ENCODE assay signal across 27 mouse cellular contexts in genomic region chr12:40844324-40844723, GRCm38 (mm10).
A peak's percentile ranks its signal among the peaks of the same experiment; 100 is the strongest.
DNase-seq lines count a peak whose midpoint lies in the region; ATAC-seq and TF ChIP-seq lines count a peak whose summit lies in the region.
"Had no signal": no experiment of that assay in that cellular context is flagged by ENCODE, and none has a peak within 500 bp of the region (broad histone marks: within the 10 kb centered on the region; RNA-seq: fewer than 3 reads in every experiment).

No protein-coding gene starts in this region.

- no peaks in the 10 kb centered on the region for H3K36me3 ChIP-seq in heart, embryonic 11.5 days (ENCODE audit: control insufficient read depth, insufficient read depth, low read length)
- no peaks in the 10 kb centered on the region for H3K36me3 ChIP-seq in liver, embryonic 11.5 days (ENCODE audit: control insufficient read depth, insufficient read depth, low read length)
- no peaks in the 10 kb centered on the region for H3K36me3 ChIP-seq in liver, postnatal 0 days (replicated peaks; ENCODE audit: insufficient read depth, low read length)
- peaks cover 4% of the 10 kb centered on the region; the same call in 1 of the 2 replicates for H3K36me3 ChIP-seq in midbrain, embryonic 14.5 days (ENCODE audit: control insufficient read depth, insufficient read depth, low read length)
- no peaks in the 10 kb centered on the region for H3K36me3 ChIP-seq in midbrain, embryonic 11.5 days (ENCODE audit: control insufficient read depth, insufficient read depth, low read length)
- H3K36me3 ChIP-seq in liver, embryonic 15.5 days (replicated peaks): no peaks in the 10 kb centered on the region
- H3K36me3 ChIP-seq: midbrain, embryonic 10.5 days had no signal

- no peak overlapping the region for H3K4me2 ChIP-seq in heart, embryonic 11.5 days
- no peak overlapping the region for H3K4me2 ChIP-seq in liver, embryonic 11.5 days
- H3K4me2 ChIP-seq in liver, postnatal 0 days (ENCODE audit: low read depth, low read length): no peak overlapping the region
- no peak overlapping the region for H3K4me2 ChIP-seq in midbrain, embryonic 14.5 days (ENCODE audit: low read length)
- no peak overlapping the region for H3K4me2 ChIP-seq in midbrain, embryonic 11.5 days
- no peak overlapping the region for H3K4me2 ChIP-seq in liver, embryonic 15.5 days
- H3K4me2 ChIP-seq: hindbrain, embryonic 13.5 days had no signal

- no peak for TF ChIP-seq CTCF in liver, postnatal 0 days (IDR thresholded peaks at IDR 0.05; ENCODE audit: low read depth)

- no peak overlapping the region for H3K27ac ChIP-seq in heart, embryonic 11.5 days (ENCODE audit: low read depth, low read length)
- no peak overlapping the region for H3K27ac ChIP-seq in liver, embryonic 11.5 days (ENCODE audit: low read depth, low read length)
- H3K27ac ChIP-seq in liver, postnatal 0 days (ENCODE audit: low read depth): no peak overlapping the region
- H3K27ac ChIP-seq in midbrain, embryonic 14.5 days (replicated peaks; ENCODE audit: low read depth, low read length): no peak overlapping the region
- no peak overlapping the region for H3K27ac ChIP-seq in midbrain, embryonic 11.5 days (ENCODE audit: low read depth, low read length)
- peak overlapping the region; percentile 72; the same call in 1 of the 2 replicates for H3K27ac ChIP-seq in liver, embryonic 15.5 days (replicated peaks)
- H3K27ac ChIP-seq: hindbrain, embryonic 13.5 days; kidney, postnatal 0 days; midbrain, embryonic 10.5 days; stomach, postnatal 0 days had no signal

- H3K27me3 ChIP-seq in heart, embryonic 11.5 days (ENCODE audit: control insufficient read depth, insufficient read depth, low read length): no peaks in the 10 kb centered on the region
- no peaks in the 10 kb centered on the region for H3K27me3 ChIP-seq in liver, embryonic 11.5 days (replicated peaks; ENCODE audit: control insufficient read depth, insufficient read depth, low read length)
- no peaks in the 10 kb centered on the region for H3K27me3 ChIP-seq in liver, postnatal 0 days (ENCODE audit: insufficient read depth, low read length)
- H3K27me3 ChIP-seq in midbrain, embryonic 14.5 days (ENCODE audit: control insufficient read depth, insufficient read depth, low read length): no peaks in the 10 kb centered on the region
- no peaks in the 10 kb centered on the region for H3K27me3 ChIP-seq in midbrain, embryonic 11.5 days (ENCODE audit: control insufficient read depth, insufficient read depth, low read length)
- H3K27me3 ChIP-seq in liver, embryonic 15.5 days: peaks cover 38% of the 10 kb centered on the region
- H3K27me3 ChIP-seq: hindbrain, embryonic 13.5 days had no signal

- 0 out of 2 replicates have a peak, but pooled peaks have one; percentile 46 for ATAC-seq in heart, embryonic 11.5 days (replicated peaks; ENCODE audit: insufficient number of reproducible peaks, low FRiP score, low TSS enrichment)
- 0 out of 2 replicates have a peak, but pooled peaks have one; percentile 23 for ATAC-seq in liver, embryonic 11.5 days (replicated peaks; ENCODE audit: low FRiP score)
- no peak for ATAC-seq in liver, postnatal 0 days
- ATAC-seq in midbrain, embryonic 14.5 days (ENCODE audit: low FRiP score, low TSS enrichment): 0 out of 2 replicates have a peak, but pooled peaks have one; percentile 5
- no peak for ATAC-seq in midbrain, embryonic 11.5 days (ENCODE audit: low FRiP score)
- ATAC-seq in liver, embryonic 15.5 days (ENCODE audit: insufficient read depth): no peak

- no peak overlapping the region for H3K4me3 ChIP-seq in heart, embryonic 11.5 days (ENCODE audit: low read depth, low read length)
- H3K4me3 ChIP-seq in liver, embryonic 11.5 days (ENCODE audit: low read depth, low read length): no peak overlapping the region
- H3K4me3 ChIP-seq in liver, postnatal 0 days (ENCODE audit: low read depth, low read length): no peak overlapping the region
- no peak overlapping the region for H3K4me3 ChIP-seq in midbrain, embryonic 14.5 days (replicated peaks; ENCODE audit: low read depth, low read length)
- H3K4me3 ChIP-seq in midbrain, embryonic 11.5 days (ENCODE audit: low read depth, low read length): no peak overlapping the region
- no peak overlapping the region for H3K4me3 ChIP-seq in liver, embryonic 15.5 days (replicated peaks)
- H3K4me3 ChIP-seq: hindbrain, embryonic 13.5 days; midbrain, embryonic 10.5 days had no signal

- no peak for DNase-seq in heart, postnatal 4 days
- no peak for DNase-seq in liver, embryonic 11.5 days (ENCODE audit: low spot score)
- no peak for DNase-seq in liver, postnatal 0 days
- no peak for DNase-seq in midbrain, embryonic 14.5 days
- no peak for DNase-seq in midbrain, embryonic 11.5 days (ENCODE audit: low spot score, missing footprints)
- DNase-seq in right cerebral cortex, adult 2 months (ENCODE audit: low spot score in 2 of 2): no peak
- DNase-seq: adrenal gland, postnatal 10 days; cerebellum, adult 11 months; cerebellum, adult 9-10 months; cerebellum, postnatal 36 days; gastrocnemius, postnatal 25 days; heart, adult 18-20 months; kidney, adult 2 months; layer of hippocampus, postnatal 36 days; left cerebral cortex, postnatal 4 days; lung, adult 2 months; lung, postnatal 14 days; right cerebral cortex, adult 18-20 months; right cerebral cortex, postnatal 4 days; thymus, adult 18-20 months; thymus, postnatal 25 days had no signal

- peaks cover 9% of the 10 kb centered on the region; the same call in 1 of the 2 replicates for H3K4me1 ChIP-seq in heart, embryonic 11.5 days (ENCODE audit: control insufficient read depth, insufficient read depth, low read length)
- H3K4me1 ChIP-seq in liver, embryonic 11.5 days (replicated peaks; ENCODE audit: control insufficient read depth, insufficient read depth, low read length): no peaks in the 10 kb centered on the region
- H3K4me1 ChIP-seq in liver, postnatal 0 days (ENCODE audit: insufficient read depth): peaks cover 9% of the 10 kb centered on the region
- H3K4me1 ChIP-seq in midbrain, embryonic 14.5 days (ENCODE audit: control insufficient read depth, insufficient read depth, low read length): no peaks in the 10 kb centered on the region
- H3K4me1 ChIP-seq in midbrain, embryonic 11.5 days (ENCODE audit: control insufficient read depth, insufficient read depth, low read length): no peaks in the 10 kb centered on the region
- peaks cover 34% of the 10 kb centered on the region for H3K4me1 ChIP-seq in liver, embryonic 15.5 days (replicated peaks)
- H3K4me1 ChIP-seq: hindbrain, embryonic 13.5 days; midbrain, embryonic 10.5 days had no signal

- no peak for TF ChIP-seq EP300 in liver, postnatal 0 days (IDR thresholded peaks at IDR 0.05; ENCODE audit: low read depth)

- H3K9me3 ChIP-seq in heart, embryonic 11.5 days (replicated peaks; ENCODE audit: control insufficient read depth, low read length): no peaks in the 10 kb centered on the region
- H3K9me3 ChIP-seq in liver, embryonic 11.5 days (ENCODE audit: control insufficient read depth, low read length): no peaks in the 10 kb centered on the region
- no peaks in the 10 kb centered on the region for H3K9me3 ChIP-seq in liver, postnatal 0 days (ENCODE audit: low read length)
- no peaks in the 10 kb centered on the region for H3K9me3 ChIP-seq in midbrain, embryonic 14.5 days (ENCODE audit: control insufficient read depth, low read length)
- no peaks in the 10 kb centered on the region for H3K9me3 ChIP-seq in midbrain, embryonic 11.5 days (ENCODE audit: control insufficient read depth, low read length)
- H3K9me3 ChIP-seq in liver, embryonic 15.5 days (replicated peaks): no peaks in the 10 kb centered on the region
- H3K9me3 ChIP-seq: hindbrain, embryonic 13.5 days; midbrain, embryonic 10.5 days had no signal

- no peak overlapping the region for H3K9ac ChIP-seq in heart, embryonic 11.5 days (ENCODE audit: low read depth, low read length)
- no peak overlapping the region for H3K9ac ChIP-seq in liver, embryonic 11.5 days (ENCODE audit: low read depth, low read length)
- no peak overlapping the region for H3K9ac ChIP-seq in liver, postnatal 0 days (replicated peaks)
- no peak overlapping the region for H3K9ac ChIP-seq in midbrain, embryonic 14.5 days (replicated peaks; ENCODE audit: low read length)
- H3K9ac ChIP-seq in midbrain, embryonic 11.5 days (ENCODE audit: low read length): no peak overlapping the region
- peak overlapping the region; percentile 37; the same call in 1 of the 2 replicates for H3K9ac ChIP-seq in liver, embryonic 15.5 days
- H3K9ac ChIP-seq: hindbrain, embryonic 13.5 days had no signal

- WGBS in heart, embryonic 11.5 days (ENCODE audit: insufficient replicate concordance): 85% methylated on average over 22 of the region's 22 CpGs
- 90% methylated on average over 22 of the region's 22 CpGs for WGBS in liver, embryonic 11.5 days
- WGBS in liver, postnatal 0 days (ENCODE audit: insufficient replicate concordance): 87% methylated on average over 22 of the region's 22 CpGs
- 92% methylated on average over 22 of the region's 22 CpGs for WGBS in midbrain, embryonic 14.5 days
- 95% methylated on average over 21 of the region's 22 CpGs for WGBS in midbrain, embryonic 11.5 days
- 85% methylated on average over 22 of the region's 22 CpGs for WGBS in liver, embryonic 15.5 days (ENCODE audit: insufficient replicate concordance)

Comparison
In these comparisons a context has a peak if more than half of its experiments do, and no peak if none do; other contexts are left out.
1. ATAC-seq: peak in heart, embryonic 11.5 days (single experiment), liver, embryonic 11.5 days (single experiment) and midbrain, embryonic 14.5 days (single experiment); none in liver, postnatal 0 days (single experiment), midbrain, embryonic 11.5 days (single experiment) and liver, embryonic 15.5 days (single experiment).